Mouse (Mus musculus) heart, embryonic 14.5 days (tissue): ENCODE results near the gene Gopc. TPM values are rescaled to one million over a fixed set of nuclear protein-coding genes. Genes with fewer than 3 reads are reported as not detected.

Experiments
- ATAC-seq: fragments of 200-750 bp; cut with Nextera tagmentation; 2 replicates; pipeline ENCODE4 v1.8.0; 2017; ENCODE audit warnings: low read depth, moderate TSS enrichment; ENCODE audit not compliant: insufficient number of reproducible peaks, insufficient read depth, low FRiP score
- H3K27ac ChIP-seq, 2 experiments: fragments of 200-500 bp in 1 of 2; fragments of 300-500 bp in 1 of 2; sonication (generic) in 1 of 2; replicated peaks in 1 of 2; 2 replicates each; pipeline ENCODE4 v1.5.1; 2012 to 2014; ENCODE audit warnings: low read depth in 2 of 2, low read length in 2 of 2, control low read depth in 1 of 2, mild to moderate bottlenecking in 1 of 2, mixed read lengths in 1 of 2; ENCODE audit not compliant: control insufficient read depth in 1 of 2, insufficient read depth in 1 of 2
- H3K27me3 ChIP-seq: fragments of 300-500 bp; sonication (generic); 2 replicates; pipeline ENCODE4 v1.6.1; 2014; ENCODE audit warnings: mild to moderate bottlenecking, low read length, control low read depth; ENCODE audit not compliant: control insufficient read depth, insufficient read depth
- H3K36me3 ChIP-seq: fragments of 300-500 bp; sonication (generic); 2 replicates; pipeline ENCODE4 v1.6.1; 2014; ENCODE audit warnings: mild to moderate bottlenecking, control low read depth, low read length, mixed read lengths; ENCODE audit not compliant: control insufficient read depth, insufficient read depth
- H3K4me1 ChIP-seq, 2 experiments: fragments of 200-500 bp in 1 of 2; fragments of 300-500 bp in 1 of 2; sonication (generic) in 1 of 2; 2 replicates each; pipeline ENCODE4 v1.6.1; 2012 to 2014; ENCODE audit warnings: low read length in 2 of 2, control low read depth in 1 of 2, mixed read lengths in 1 of 2; ENCODE audit not compliant: control insufficient read depth in 2 of 2, insufficient read depth in 2 of 2
- H3K4me2 ChIP-seq: fragments of 300-500 bp; sonication (generic); 2 replicates; pipeline ENCODE4 v1.6.1; 2014; ENCODE audit warnings: mild to moderate bottlenecking, low read length
- H3K4me3 ChIP-seq, 2 experiments: fragments of 200-500 bp in 1 of 2; fragments of 300-500 bp in 1 of 2; sonication (generic) in 1 of 2; 2 replicates each; pipeline ENCODE4 v1.5.1; 2012 to 2014; ENCODE audit warnings: low read length in 2 of 2, mild to moderate bottlenecking in 2 of 2, control low read depth in 1 of 2, low read depth in 1 of 2, moderate library complexity in 1 of 2; ENCODE audit not compliant: control insufficient read depth in 1 of 2, insufficient read depth in 1 of 2
- H3K9ac ChIP-seq: fragments of 300-500 bp; sonication (generic); 2 replicates; pipeline ENCODE4 v1.6.1; 2014; ENCODE audit warnings: mild to moderate bottlenecking, low read length
- H3K9me3 ChIP-seq: fragments of 300-500 bp; sonication (generic); 2 replicates; pipeline ENCODE4 v1.6.1; 2016; ENCODE audit warnings: low read length, control low read depth; ENCODE audit not compliant: control insufficient read depth
- WGBS: fragments of 180-500 bp; shearing (Covaris S2); extraction: QIAGEN DNeasy Blood & Tissue Kit; methylation state at CpG from one replicate; pipeline ENCODE4 v1.1.7; 2014; 5-methylcytosine and 5-hydroxymethylcytosine counted together
- polyA plus RNA-seq: library from polyadenylated mRNA; unstranded; fragments of >200 nt; fragmentation: Nextera tagmentation; extraction: Ambion mirVana; gene quantifications from 2 replicates; pipeline ENCODE4 v1.2.1, GENCODE M21; 2014

Gene Gopc
- polyA plus RNA-seq, 1 experiment from 2014 or later: 13.4 TPM

GRCm38 (mm10) chr10:52405160-52405559, 23.2 kb upstream of the Gopc start:
- no peak overlapping the region for H3K4me2 ChIP-seq
- 81% methylated on average over 13 of the region's 13 CpGs for WGBS
- H3K36me3 ChIP-seq: no peaks in the 10 kb centered on the region
- no peak for ATAC-seq
- no peak overlapping the region for H3K9ac ChIP-seq
- no peaks in the 10 kb centered on the region for H3K4me1 ChIP-seq
- H3K27ac ChIP-seq: no peak overlapping the region
- H3K9me3 ChIP-seq: no peaks in the 10 kb centered on the region
- H3K4me3 ChIP-seq: no peak overlapping the region
- H3K27me3 ChIP-seq: no peaks in the 10 kb centered on the region

GRCm38 (mm10) chr10:52399722-52400121, 17.8 kb upstream of the Gopc start:
- WGBS: 48% methylated on average over 3 of the region's 3 CpGs
- no peak overlapping the region for H3K27ac ChIP-seq
- H3K9me3 ChIP-seq: no peaks in the 10 kb centered on the region
- no peak overlapping the region for H3K4me2 ChIP-seq
- no peak overlapping the region for H3K9ac ChIP-seq
- H3K36me3 ChIP-seq: no peaks in the 10 kb centered on the region
- no peaks in the 10 kb centered on the region for H3K27me3 ChIP-seq
- H3K4me3 ChIP-seq: no peak overlapping the region
- no peaks in the 10 kb centered on the region for H3K4me1 ChIP-seq
- no peak for ATAC-seq

GRCm38 (mm10) chr10:52398715-52399114, 16.8 kb upstream of the Gopc start:
- no peaks in the 10 kb centered on the region for H3K27me3 ChIP-seq
- H3K4me1 ChIP-seq: no peaks in the 10 kb centered on the region
- no peak overlapping the region for H3K4me2 ChIP-seq
- no peak overlapping the region for H3K4me3 ChIP-seq
- no peak overlapping the region for H3K27ac ChIP-seq
- no peak overlapping the region for H3K9ac ChIP-seq
- no peaks in the 10 kb centered on the region for H3K9me3 ChIP-seq
- ATAC-seq: no peak
- WGBS: 67% methylated on average over 2 of the region's 2 CpGs
- no peaks in the 10 kb centered on the region for H3K36me3 ChIP-seq

- no peak overlapping the region for H3K4me3 ChIP-seq
- no peaks in the 10 kb centered on the region for H3K27me3 ChIP-seq
- 90% methylated on average over 3 of the region's 3 CpGs for WGBS
- H3K9ac ChIP-seq: no peak overlapping the region
- no peaks in the 10 kb centered on the region for H3K9me3 ChIP-seq
- no peak for ATAC-seq
- H3K4me1 ChIP-seq: no peaks in the 10 kb centered on the region
- no peak overlapping the region for H3K27ac ChIP-seq
- H3K4me2 ChIP-seq: no peak overlapping the region
- H3K36me3 ChIP-seq: no peaks in the 10 kb centered on the region
These were observed 14.7 kb upstream of the Gopc start for GRCm38 (mm10) chr10:52396647-52397046.

- no peaks in the 10 kb centered on the region for H3K36me3 ChIP-seq
- no peak overlapping the region for H3K27ac ChIP-seq
- no peak overlapping the region for H3K4me2 ChIP-seq
- WGBS: 66% methylated on average over 2 of the region's 2 CpGs
- H3K27me3 ChIP-seq: no peaks in the 10 kb centered on the region
- H3K9ac ChIP-seq: no peak overlapping the region
- H3K9me3 ChIP-seq: no peaks in the 10 kb centered on the region
- no peaks in the 10 kb centered on the region for H3K4me1 ChIP-seq
- H3K4me3 ChIP-seq: no peak overlapping the region
- ATAC-seq: no peak
These were observed 9.3 kb upstream of the Gopc start for GRCm38 (mm10) chr10:52391208-52391607.

- no peak overlapping the region for H3K4me2 ChIP-seq
- H3K27me3 ChIP-seq: no peaks in the 10 kb centered on the region
- no peaks in the 10 kb centered on the region for H3K36me3 ChIP-seq
- no peak for ATAC-seq
- no peak overlapping the region for H3K4me3 ChIP-seq
- no peak overlapping the region for H3K27ac ChIP-seq
- WGBS: 71% methylated on average over 3 of the region's 3 CpGs
- no peaks in the 10 kb centered on the region; a peak in 1 of 4 replicates for H3K4me1 ChIP-seq
- no peaks in the 10 kb centered on the region for H3K9me3 ChIP-seq
- H3K9ac ChIP-seq: no peak overlapping the region
These were observed 7.5 kb upstream of the Gopc start for GRCm38 (mm10) chr10:52389438-52389837.

DNA sequence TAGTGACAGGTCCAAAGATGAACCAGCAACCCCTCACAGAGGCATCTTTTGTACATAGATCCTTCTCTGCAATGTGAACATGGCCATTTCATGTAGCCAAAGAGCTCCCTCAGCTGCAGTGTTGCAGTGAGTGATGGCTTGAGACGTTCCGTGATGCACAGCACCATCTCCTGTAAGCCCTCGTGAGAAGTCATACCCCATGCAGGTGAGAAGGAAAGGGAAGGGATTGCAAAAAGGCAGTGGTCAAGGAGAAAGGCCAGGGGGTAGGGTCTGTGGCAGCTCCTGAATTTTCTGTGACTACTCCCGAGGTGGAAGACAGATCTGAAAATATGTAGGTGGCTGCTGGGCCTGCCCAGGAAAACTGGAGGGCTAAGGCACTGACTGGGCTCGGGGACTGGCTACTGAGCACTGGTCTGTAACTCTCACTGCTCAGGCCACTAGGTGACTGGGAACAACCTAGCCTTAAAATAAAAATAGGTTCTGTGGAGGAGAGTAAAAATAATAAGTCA, 7.1 kb upstream of the Gopc start, which contains the start of gene Nepn:
Gene Nepn (plus strand): TSS at position 51 of the 509 bp plus-strand sequence.
- H3K4me3 ChIP-seq: no peak within 1 kb of the TSS
- no peak within 1 kb of the TSS for H3K4me2 ChIP-seq
- no peaks in the 10 kb centered on the region for H3K9me3 ChIP-seq
- H3K9ac ChIP-seq: no peak within 1 kb of the TSS
- H3K4me1 ChIP-seq: no peaks in the 10 kb centered on the region; a peak in 1 of 4 replicates
- ATAC-seq: no peak
- no peaks in the 10 kb centered on the region for H3K27me3 ChIP-seq
- no peaks in the 10 kb centered on the region for H3K36me3 ChIP-seq
- 59% methylated on average over 5 of the region's 5 CpGs for WGBS
- no peak within 1 kb of the TSS for H3K27ac ChIP-seq

DNA sequence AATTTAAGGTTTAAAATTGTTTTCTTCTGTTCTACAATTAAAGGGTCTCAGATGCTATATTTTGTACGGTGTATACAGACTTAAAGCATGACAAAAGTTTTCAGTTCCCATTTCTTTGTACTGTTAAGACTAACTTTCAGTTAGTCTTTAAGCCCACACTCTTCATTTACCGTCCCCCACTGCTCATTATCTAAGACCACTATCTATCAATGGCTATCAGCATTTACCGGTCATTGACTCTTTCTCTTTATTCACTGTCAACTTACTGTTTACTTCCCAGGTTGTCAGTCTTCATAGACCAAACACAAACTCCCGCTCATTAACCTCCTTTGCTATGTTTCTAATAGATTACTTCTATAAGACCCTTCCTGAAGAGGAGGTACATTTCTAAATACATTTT, 5.3 kb upstream of the Gopc start:
- Histone ChIP-seq H3K4me3 (no peak overlapping the region), H3K27ac (no peak overlapping the region), H3K9ac (no peak overlapping the region), H3K4me1 (peaks cover 0 to 4% of the 10 kb centered on the region in 2 experiments; a peak in 2 of 4 replicates), H3K36me3 (no peaks in the 10 kb centered on the region), H3K27me3 (no peaks in the 10 kb centered on the region), H3K4me2 (no peak overlapping the region), H3K9me3 (no peaks in the 10 kb centered on the region)
- ATAC-seq: no peak
- 65% methylated on average over 4 of the region's 4 CpGs for WGBS
